In genomic region chr12:71017242-71017571, GRCm38 (mm10) we compare ENCODE assay signal across 8 mouse cellular contexts. TPM values are rescaled to one million over a fixed set of nuclear protein-coding genes. Genes with fewer than 3 reads are reported as not detected.
DNase-seq lines count a peak whose midpoint lies in the region; ATAC-seq and TF ChIP-seq lines count a peak whose summit lies in the region.

No protein-coding gene starts in this region.

- peaks cover 34% of the 10 kb centered on the region for H3K36me3 ChIP-seq in forebrain, embryonic 13.5 days (ENCODE audit: poor library complexity, severe bottlenecking)
- H3K36me3 ChIP-seq in liver, embryonic 15.5 days (replicated peaks) = peaks cover 37% of the 10 kb centered on the region

- ATAC-seq in forebrain, embryonic 13.5 days = no peak
- ATAC-seq in liver, embryonic 15.5 days (ENCODE audit: insufficient read depth) = no peak

- DNase-seq in gastrocnemius, adult 2 months = no peak
- DNase-seq in gastrocnemius, adult 18-20 months (ENCODE audit: low spot score) = no peak
- DNase-seq in 416B (ENCODE audit: low read depth) = peak; percentile 55
- no peak for DNase-seq in right cerebral cortex, postnatal 25 days
- DNase-seq in layer of hippocampus, postnatal 25 days (ENCODE audit: extremely low spot score in 1 of 2, low spot score in 1 of 2) = no peak
- no peak for DNase-seq in right cerebral cortex, postnatal 14 days

- no peaks in the 10 kb centered on the region for H3K9me3 ChIP-seq in forebrain, embryonic 13.5 days (replicated peaks)
- no peaks in the 10 kb centered on the region for H3K9me3 ChIP-seq in liver, embryonic 15.5 days (replicated peaks)

- intact Hi-C loops in gastrocnemius, adult 2 months (cut with DNase I) = loop anchor here (5.0 kb wide), 2 partner anchors 35 to 120 kb away; partner anchors contain the start of genes 2700049A03Rik and Timm9

- H3K4me1 ChIP-seq in forebrain, embryonic 13.5 days = peaks cover 29% of the 10 kb centered on the region
- peaks cover 34% of the 10 kb centered on the region for H3K4me1 ChIP-seq in liver, embryonic 15.5 days (replicated peaks)

- H3K4me2 ChIP-seq in forebrain, embryonic 13.5 days = peak overlapping the region; percentile 67
- H3K4me2 ChIP-seq in liver, embryonic 15.5 days = peak overlapping the region; percentile 83

- H3K27ac ChIP-seq in gastrocnemius, adult 2 months = peak overlapping the region; percentile 98
- H3K27ac ChIP-seq in forebrain, embryonic 13.5 days = peak overlapping the region; percentile 96
- peak overlapping the region; percentile 99 for H3K27ac ChIP-seq in liver, embryonic 15.5 days (replicated peaks)

- peak overlapping the region; percentile 92 for H3K9ac ChIP-seq in forebrain, embryonic 13.5 days
- peak overlapping the region; percentile 99 for H3K9ac ChIP-seq in liver, embryonic 15.5 days

- WGBS in forebrain, embryonic 13.5 days = 15% methylated on average over 5 of the region's 5 CpGs
- WGBS in liver, embryonic 15.5 days (ENCODE audit: insufficient replicate concordance) = 15% methylated on average over 5 of the region's 5 CpGs

- peak overlapping the region; percentile 77 for H3K4me3 ChIP-seq in gastrocnemius, adult 2 months
- H3K4me3 ChIP-seq in forebrain, embryonic 13.5 days = peak overlapping the region; percentile 98
- peak overlapping the region; percentile 100 for H3K4me3 ChIP-seq in liver, embryonic 15.5 days (replicated peaks)

- no peaks in the 10 kb centered on the region for H3K27me3 ChIP-seq in forebrain, embryonic 13.5 days
- H3K27me3 ChIP-seq in liver, embryonic 15.5 days = no peaks in the 10 kb centered on the region

- no peak for TF ChIP-seq CTCF in gastrocnemius, adult 2 months (IDR thresholded peaks at IDR 0.05)

RNA-seq across cellular contexts. Expression of gene Arid4a, which starts 1.4 kb away (rescaled TPM):
- total RNA-seq in gastrocnemius, adult 2 months (2021) = 1 to 10 TPM; 8.7 to 9.0 TPM
- 1 to 10 TPM; 8.9 to 9.0 TPM for total RNA-seq in gastrocnemius, adult 18-20 months (2021)
- polyA plus RNA-seq in forebrain, embryonic 13.5 days (2015; fragmentation: Nextera tagmentation; extraction: Ambion mirVana) = 51.1 and 52.0 TPM in 2 replicates
- 20.7 and 20.8 TPM in 2 replicates for polyA plus RNA-seq in liver, embryonic 15.5 days (2015; fragmentation: Nextera tagmentation; extraction: Ambion mirVana)
- 10 to 100 TPM; 36.8 to 41.7 TPM for total RNA-seq in layer of hippocampus, postnatal 25 days (2021)

RNA-seq across cellular contexts. Expression of gene Psma3, which starts 42.8 kb away (rescaled TPM):
- total RNA-seq in gastrocnemius, adult 2 months (2021) = 100 to 1,000 TPM; 286 to 306 TPM
- total RNA-seq in gastrocnemius, adult 18-20 months (2021) = 100 to 1,000 TPM; 267 to 285 TPM
- 640 and 646 TPM in 2 replicates for polyA plus RNA-seq in forebrain, embryonic 13.5 days (2015; fragmentation: Nextera tagmentation; extraction: Ambion mirVana)
- polyA plus RNA-seq in liver, embryonic 15.5 days (2015; fragmentation: Nextera tagmentation; extraction: Ambion mirVana) = 343 TPM in 2 replicates
- 100 to 1,000 TPM; 207 to 215 TPM for total RNA-seq in layer of hippocampus, postnatal 25 days (2021)
